Mouse (Mus musculus) forebrain, embryonic 13.5 days (tissue): ENCODE measurements at regions not wholly inside any gene's neighbourhood (a gene's known extent, or its start where the extent isn't known, plus 50 kb on each side); places are given as distances from the start of the nearest gene placed in this dataset.

ENCODE experiments used
- ATAC-seq: fragments of 200-750 bp; cut with Nextera tagmentation; 2 replicates; pipeline ENCODE4 v1.8.0; 2017
- H3K27ac ChIP-seq: fragments of 300-500 bp; sonication (generic); 2 replicates; pipeline ENCODE4 v1.5.1; 2015; ENCODE audit warnings: inconsistent platforms, mild to moderate bottlenecking, moderate library complexity
- H3K27me3 ChIP-seq: fragments of 300-500 bp; sonication (generic); 2 replicates; pipeline ENCODE4 v1.6.1; 2015; ENCODE audit warnings: mild to moderate bottlenecking, inconsistent platforms
- H3K36me3 ChIP-seq: fragments of 300-500 bp; sonication (generic); 2 replicates; pipeline ENCODE4 v1.6.1; 2015; ENCODE audit warnings: mild to moderate bottlenecking, inconsistent platforms; ENCODE audit not compliant: poor library complexity, severe bottlenecking
- H3K4me1 ChIP-seq: fragments of 300-500 bp; sonication (generic); 2 replicates; pipeline ENCODE4 v1.6.1; 2015; ENCODE audit warnings: inconsistent platforms
- H3K4me2 ChIP-seq: fragments of 300-500 bp; sonication (generic); 2 replicates; pipeline ENCODE4 v1.6.1; 2015; ENCODE audit warnings: inconsistent platforms, mild to moderate bottlenecking, moderate library complexity
- H3K4me3 ChIP-seq: fragments of 300-500 bp; sonication (generic); 2 replicates; pipeline ENCODE4 v1.5.1; 2015; ENCODE audit warnings: mild to moderate bottlenecking, inconsistent platforms
- H3K9ac ChIP-seq: fragments of 300-500 bp; sonication (generic); 2 replicates; pipeline ENCODE4 v1.6.1; 2015; ENCODE audit warnings: mild to moderate bottlenecking, inconsistent platforms
- H3K9me3 ChIP-seq: fragments of 300-500 bp; sonication (generic); replicated peaks from 2 replicates; pipeline ENCODE4 v1.6.1; 2016; ENCODE audit warnings: inconsistent platforms
- WGBS: fragments of 180-500 bp; shearing (Covaris S2); methylation state at CpG from one replicate; pipeline ENCODE4 v1.1.7; 2015; 5-methylcytosine and 5-hydroxymethylcytosine counted together

- H3K27ac ChIP-seq = no peak overlapping the region
- H3K9ac ChIP-seq = no peak overlapping the region
- 85% methylated on average over 8 of the region's 8 CpGs for WGBS
- H3K4me2 ChIP-seq = no peak overlapping the region
- peaks cover 48% of the 10 kb centered on the region for H3K27me3 ChIP-seq
- H3K4me1 ChIP-seq = peaks cover 10% of the 10 kb centered on the region
- no peak for ATAC-seq
- H3K9me3 ChIP-seq = no peaks in the 10 kb centered on the region
- H3K36me3 ChIP-seq = no peaks in the 10 kb centered on the region
- H3K4me3 ChIP-seq = no peak overlapping the region
Measured at GRCm38 (mm10) chr2:144123395-144124034, 90.7 kb downstream of the Banf2 start.

- Histone ChIP-seq H3K36me3 (no peaks in the 10 kb centered on the region), H3K9ac (no peak overlapping the region), H3K27me3 (peaks cover 73% of the 10 kb centered on the region), H3K9me3 (no peaks in the 10 kb centered on the region), H3K27ac (no peak overlapping the region), H3K4me2 (no peak overlapping the region; the same call in 1 of the 2 replicates), H3K4me3 (no peak overlapping the region), H3K4me1 (peaks cover 10% of the 10 kb centered on the region)
- 49% methylated on average over 13 of the region's 13 CpGs for WGBS
- peak; percentile 82 for ATAC-seq
Measured at GRCm38 (mm10) chr2:144127082-144128037, 94.5 kb downstream of the Banf2 start.

DNA sequence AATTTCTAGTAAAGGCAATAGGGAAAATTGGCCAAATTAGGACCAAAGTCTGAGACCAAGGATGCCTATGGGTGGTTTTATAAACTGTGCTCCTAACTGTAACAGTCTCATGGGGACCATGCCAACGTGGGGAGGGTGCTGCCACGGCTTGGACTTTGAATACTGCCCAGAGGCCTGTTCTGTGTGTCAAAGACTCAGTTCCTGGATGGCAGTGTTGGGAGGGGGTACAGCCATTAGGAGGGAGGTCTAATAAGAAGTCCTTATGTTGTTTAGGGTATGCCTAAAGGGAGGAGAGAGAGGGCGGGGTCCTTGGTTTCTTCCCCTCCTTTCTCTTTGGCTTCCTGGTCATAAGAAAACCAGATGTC lies 95.2 kb downstream of the Banf2 start:
- Histone ChIP-seq H3K4me3 (no peak overlapping the region), H3K4me2 (no peak overlapping the region), H3K4me1 (peaks cover 10% of the 10 kb centered on the region), H3K27ac (no peak overlapping the region), H3K36me3 (no peaks in the 10 kb centered on the region), H3K27me3 (peaks cover 78% of the 10 kb centered on the region), H3K9ac (no peak overlapping the region), H3K9me3 (no peaks in the 10 kb centered on the region)
- 46% methylated on average over 3 of the region's 3 CpGs for WGBS
- ATAC-seq = peak; percentile 82

DNA sequence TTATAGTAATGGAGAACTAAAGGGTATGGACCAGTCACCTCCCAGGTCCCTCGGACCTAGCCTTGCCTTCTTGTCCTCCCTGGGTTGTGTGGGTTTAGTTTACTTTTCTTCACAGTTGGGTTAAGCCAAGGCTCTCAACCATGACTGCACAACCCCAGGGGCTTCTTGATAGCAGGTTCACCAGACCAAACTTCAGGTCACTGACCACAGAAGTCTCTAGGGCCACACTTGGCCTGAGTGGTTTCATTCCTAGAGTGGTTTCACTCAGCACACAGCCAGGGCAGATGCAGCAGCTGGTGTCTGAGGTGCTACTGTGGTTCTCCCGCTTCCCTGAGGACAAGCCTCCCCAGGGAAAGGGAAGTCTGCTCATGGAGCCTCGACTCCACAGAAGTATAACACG lies 95.7 kb downstream of the Banf2 start:
- WGBS = 86% methylated on average over 4 of the region's 4 CpGs
- peaks cover 78% of the 10 kb centered on the region for H3K27me3 ChIP-seq
- ATAC-seq = no peak

GRCm38 (mm10) chr2:144133806-144134574 lies 101.1 kb downstream of the Banf2 start:
- Histone ChIP-seq H3K27ac (no peak overlapping the region), H3K9ac (no peak overlapping the region), H3K9me3 (0 out of 2 replicates have a peak, but pooled peaks cover 3% of the 10 kb centered on the region), H3K4me2 (no peak overlapping the region), H3K4me1 (no peaks in the 10 kb centered on the region), H3K27me3 (peaks cover 50% of the 10 kb centered on the region), H3K4me3 (no peak overlapping the region), H3K36me3 (no peaks in the 10 kb centered on the region)
- 65% methylated on average over 14 of the region's 14 CpGs for WGBS
- no peak for ATAC-seq

More for the DNA sequence above, 95.7 kb downstream of the Banf2 start:
- Histone ChIP-seq H3K36me3 (no peaks in the 10 kb centered on the region), H3K4me1 (peaks cover 10% of the 10 kb centered on the region), H3K4me2 (no peak overlapping the region), H3K9ac (no peak overlapping the region), H3K4me3 (no peak overlapping the region), H3K27ac (no peak overlapping the region), H3K9me3 (0 out of 2 replicates have a peak, but pooled peaks cover 3% of the 10 kb centered on the region)

DNA sequence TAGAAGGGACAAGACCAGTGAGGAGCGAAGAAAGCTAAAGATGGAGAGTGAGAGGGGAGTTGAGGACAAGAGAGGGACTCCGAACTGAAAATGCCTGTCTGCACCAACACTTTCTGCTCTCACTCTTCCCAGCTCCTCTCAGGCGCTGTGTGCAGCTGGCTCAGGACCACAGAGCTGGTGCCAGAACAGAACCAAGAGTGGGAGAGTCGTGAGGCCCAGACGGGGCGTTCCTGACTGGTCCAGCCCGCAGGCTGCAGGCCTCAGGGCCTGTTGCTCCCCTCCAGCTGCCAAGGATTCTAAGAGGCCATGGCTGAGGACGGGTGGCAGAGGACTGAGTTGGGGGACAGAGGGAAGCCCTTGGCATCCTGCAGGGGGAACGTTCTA lies 101.7 kb downstream of the Banf2 start:
- ATAC-seq = no peak
- Histone ChIP-seq H3K4me3 (no peak overlapping the region), H3K36me3 (no peaks in the 10 kb centered on the region), H3K9me3 (0 out of 2 replicates have a peak, but pooled peaks cover 3% of the 10 kb centered on the region), H3K4me1 (peaks cover 5% of the 10 kb centered on the region; the same call in 1 of the 2 replicates), H3K27ac (no peak overlapping the region), H3K4me2 (no peak overlapping the region), H3K9ac (no peak overlapping the region), H3K27me3 (peaks cover 44% of the 10 kb centered on the region)
- WGBS = 74% methylated on average over 9 of the region's 9 CpGs

- Histone ChIP-seq H3K4me2 (no peak overlapping the region), H3K4me1 (peaks cover 5% of the 10 kb centered on the region; the same call in 1 of the 2 replicates), H3K9me3 (0 out of 2 replicates have a peak, but pooled peaks cover 3% of the 10 kb centered on the region), H3K27me3 (peaks cover 34% of the 10 kb centered on the region), H3K4me3 (no peak overlapping the region), H3K27ac (no peak overlapping the region), H3K36me3 (no peaks in the 10 kb centered on the region), H3K9ac (no peak overlapping the region)
- no peak for ATAC-seq
- WGBS = 89% methylated on average over 1 of the region's 1 CpGs
Measured at GRCm38 (mm10) chr2:144135586-144135985, 102.7 kb downstream of the Banf2 start.

- no peak for ATAC-seq
- Histone ChIP-seq H3K4me1 (peaks cover 5% of the 10 kb centered on the region; the same call in 1 of the 2 replicates), H3K9me3 (no peaks in the 10 kb centered on the region), H3K27ac (no peak overlapping the region), H3K4me2 (no peak overlapping the region), H3K36me3 (no peaks in the 10 kb centered on the region), H3K4me3 (no peak overlapping the region), H3K27me3 (0 out of 2 replicates have a peak, but pooled peaks cover 4% of the 10 kb centered on the region), H3K9ac (no peak overlapping the region)
- WGBS = 87% methylated on average over 9 of the region's 9 CpGs
Measured at GRCm38 (mm10) chr2:144143620-144144384, 110.9 kb downstream of the Banf2 start.

DNA sequence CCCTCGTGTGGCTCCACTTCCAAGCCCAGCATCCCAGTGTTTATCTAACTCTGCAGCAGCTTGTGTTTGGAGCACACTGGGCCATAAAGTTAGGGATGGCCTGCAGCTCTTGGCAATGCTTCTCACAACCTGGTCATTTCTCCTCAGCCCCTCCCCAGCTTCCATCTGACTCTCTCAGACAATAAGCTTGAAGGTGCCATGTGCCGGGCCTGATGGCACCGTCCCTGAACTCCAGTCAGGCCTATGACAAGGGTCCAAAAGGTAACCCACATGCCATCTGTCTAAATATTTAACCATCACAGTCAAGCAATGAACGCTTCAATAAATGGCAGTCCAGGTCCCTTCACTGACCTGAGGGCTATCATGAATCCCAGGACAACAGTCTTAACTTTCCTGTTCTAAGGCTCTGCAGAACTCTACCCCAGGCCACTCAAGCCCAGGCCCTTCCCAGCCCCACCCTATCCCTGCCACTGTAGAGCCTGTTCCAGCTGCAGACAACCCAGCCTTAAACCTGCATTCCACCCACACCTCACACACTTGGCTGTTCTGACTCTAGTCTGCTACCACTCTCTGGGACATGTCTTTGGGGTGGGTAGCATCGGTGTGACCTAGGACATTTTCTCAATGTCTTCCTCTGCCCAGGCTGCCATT lies 111.8 kb downstream of the Banf2 start:
- no peaks in the 10 kb centered on the region; the same call in 1 of the 2 replicates for H3K4me1 ChIP-seq
- H3K9ac ChIP-seq = no peak overlapping the region
- no peaks in the 10 kb centered on the region for H3K9me3 ChIP-seq
- H3K4me2 ChIP-seq = no peak overlapping the region
- 88% methylated on average over 5 of the region's 5 CpGs for WGBS
- no peak for ATAC-seq
- H3K27me3 ChIP-seq = 0 out of 2 replicates have a peak, but pooled peaks cover 2% of the 10 kb centered on the region
- H3K4me3 ChIP-seq = no peak overlapping the region
- H3K36me3 ChIP-seq = no peaks in the 10 kb centered on the region
- no peak overlapping the region for H3K27ac ChIP-seq

DNA sequence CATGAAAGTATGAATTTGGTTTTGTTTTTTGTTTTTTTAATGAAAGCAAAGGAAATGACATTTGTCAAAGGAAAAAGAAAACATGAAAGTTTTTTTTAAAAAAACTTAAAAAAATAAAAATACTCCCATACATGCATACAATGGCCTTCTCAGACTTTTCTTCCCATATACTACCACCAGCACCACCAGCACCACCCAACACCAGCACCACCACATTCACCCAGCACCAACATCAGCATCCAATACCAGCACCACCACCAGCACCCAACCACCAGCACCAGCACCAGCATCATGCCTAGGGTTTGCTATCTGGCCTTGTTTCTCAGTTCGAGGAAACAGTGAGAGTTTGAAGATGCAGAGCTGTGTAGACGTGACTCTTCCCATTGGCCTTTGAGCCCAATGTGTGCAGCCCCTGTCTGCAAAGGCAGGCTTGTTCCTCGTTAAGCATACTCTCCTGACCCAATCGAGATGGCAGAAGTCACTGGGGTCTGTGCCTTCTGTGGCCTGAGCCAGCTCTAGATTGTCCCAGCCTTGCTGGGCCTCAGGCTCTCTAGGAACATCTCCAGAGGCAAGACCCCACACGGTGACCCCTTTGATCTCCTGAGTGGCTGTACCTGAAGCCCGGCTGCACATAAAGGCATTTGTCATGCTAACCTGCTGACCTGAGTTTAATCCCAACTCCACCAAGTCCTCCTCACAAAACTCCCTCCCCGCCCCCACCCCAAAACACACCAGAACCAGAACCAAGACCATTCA lies 113.8 kb upstream of the Mgme1 start:
- Histone ChIP-seq H3K4me2 (no peak overlapping the region), H3K9me3 (no peaks in the 10 kb centered on the region), H3K27ac (no peak overlapping the region), H3K4me3 (no peak overlapping the region), H3K36me3 (no peaks in the 10 kb centered on the region), H3K4me1 (0 out of 2 replicates have a peak, but pooled peaks cover 5% of the 10 kb centered on the region), H3K9ac (no peak overlapping the region), H3K27me3 (peaks cover 21% of the 10 kb centered on the region)
- 0 out of 2 replicates have a peak, but pooled peaks have one; percentile 16 for ATAC-seq
- WGBS = 25% methylated on average over 7 of the region's 7 CpGs
